Mouse (Mus musculus): Measurements from ENCODE around the gene Inhba.

- no peak for TF ChIP-seq POLR2A (IDR thresholded peaks at IDR 0.05; ENCODE audit: borderline replicate concordance, low read depth, low read length)
- TF ChIP-seq CTCF (IDR thresholded peaks at IDR 0.05; ENCODE audit: low read depth, low read length): no peak
These were observed 19.0 kb downstream of the Inhba start for GRCm38 (mm10) chr13:16030557-16031057.

All from bone marrow macrophage, adult 2 months (primary cell).